Mouse (Mus musculus): ENCODE results near the gene Zbtb41.

- TF ChIP-seq CTCF (conservative IDR thresholded peaks at IDR 0.05; ENCODE audit: insufficient read depth, insufficient read length, low read depth, low read length), result peak; percentile 57
- TF ChIP-seq POLR2A (IDR thresholded peaks at IDR 0.05; ENCODE audit: low read depth, low read length), result no peak
These were observed at the start of gene Zbtb41 for GRCm38 (mm10) chr1:139421875-139422791.

Measured in kidney, adult 2 months (tissue).